Mouse (Mus musculus): Measurements from ENCODE around the gene Psmd2.

- TF ChIP-seq CTCF (IDR thresholded peaks at IDR 0.05; ENCODE audit: extremely low read depth, insufficient read depth, insufficient read length, insufficient replicate concordance) (no peak), POLR2A (IDR thresholded peaks at IDR 0.05; ENCODE audit: low read depth, low read length) (no peak)
These were observed 39.3 kb downstream of the Psmd2 start for GRCm38 (mm10) chr16:20690774-20691173.

Data from spleen, adult 2 months (tissue).